Mouse (Mus musculus): Measurements from ENCODE around the gene Olfr338. TPM values are rescaled to one million over a fixed set of nuclear protein-coding genes. Genes with fewer than 3 reads are reported as not detected.

Olfr338 gene
- not detected for total RNA-seq (2023)

GRCm38 (mm10) chr2:36373219-36373618 lies at the start of gene Olfr338:
Olfr338 (plus strand) TSS chr2:36373519.

GRCm38 (mm10) chr2:36418647-36419046 lies 45.3 kb downstream of the Olfr338 start, which contains the start of gene Olfr339:
Olfr339 (plus strand) TSS chr2:36418947.

Other genes starting within 250 kb of the Olfr338 start
- 21.2 TPM for gene Mrrf, start 237.1 kb upstream of the Olfr338 start, total RNA-seq (2023)
- gene Rbm18, start 236.7 kb upstream of the Olfr338 start, total RNA-seq (2023) = 36.7 TPM
- gene Ptgs1, start 143.1 kb upstream of the Olfr338 start, total RNA-seq (2023) = 1.9 TPM
- not detected for gene Olfr339, start 45.4 kb downstream of the Olfr338 start, total RNA-seq (2023)
- gene Olfr340, start 79.1 kb downstream of the Olfr338 start, total RNA-seq (2023) = not detected
- gene Olfr341, start 108.9 kb downstream of the Olfr338 start, total RNA-seq (2023) = not detected
- gene Olfr342, start 151.5 kb downstream of the Olfr338 start, total RNA-seq (2023) = not detected
- gene Olfr344, start 193.1 kb downstream of the Olfr338 start, total RNA-seq (2023) = not detected

All from CD4-positive naive resting alpha-beta T cell, adult 57 days (primary cell).